Mouse (Mus musculus) naive thymus-derived CD4-positive, alpha-beta T cell, adult 5 months (primary cell): ENCODE measurements around the gene Vmn2r70. TPM values are rescaled to one million over a fixed set of nuclear protein-coding genes. Genes with fewer than 3 reads are reported as not detected.

Source experiments
- polyA plus RNA-seq: library from polyadenylated mRNA; unstranded; fragments of 100-300 nt; shearing (Covaris generic); gene quantifications from one replicate; pipeline ENCODE4 v1.2.1, GENCODE M21; 2017

Vmn2r70 gene
- polyA plus RNA-seq = 0.09 TPM

DNA sequence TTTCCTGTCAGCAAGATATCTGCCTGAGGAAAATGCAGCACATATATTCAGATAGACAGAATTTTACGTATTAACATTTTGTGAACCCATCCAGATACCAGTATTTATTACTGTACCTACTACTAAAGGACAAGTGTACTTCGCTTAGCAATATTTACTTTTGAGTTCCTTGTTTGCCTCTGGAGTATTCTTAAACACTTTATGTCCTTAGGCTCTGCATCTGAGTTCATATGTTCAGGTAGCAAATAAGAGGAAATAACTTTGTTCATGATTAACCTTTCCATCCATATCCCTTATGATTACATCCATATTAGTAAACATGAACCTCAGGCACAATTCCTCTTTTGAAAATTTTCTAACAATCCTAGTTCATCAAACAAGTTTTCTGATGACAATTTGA is at the start of gene Vmn2r70:
TSS of gene Vmn2r70 (minus strand) at position 101 of the 400 bp plus-strand sequence.

DNA sequence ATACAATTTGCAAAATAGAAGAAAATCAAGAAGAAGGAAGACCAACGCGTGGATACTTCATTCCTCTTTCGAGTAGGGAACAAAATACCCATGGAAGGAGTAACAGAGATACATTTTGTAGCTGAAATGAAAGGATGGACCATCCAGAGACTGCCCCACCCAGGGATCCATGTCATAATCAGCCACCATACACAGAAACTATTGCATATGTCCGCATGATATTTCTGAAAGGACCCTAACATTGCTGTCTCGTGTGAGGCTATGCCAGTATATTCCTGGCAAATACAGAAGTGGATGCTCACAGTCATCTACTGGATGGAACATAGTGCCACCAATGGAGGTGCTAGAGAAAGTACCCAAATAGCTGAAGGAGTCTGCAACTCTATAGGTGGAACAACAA is 6.2 kb downstream of the Vmn2r70 start, which contains the start of gene Vmn2r71:
TSS of gene Vmn2r71 (plus strand) at position 301 of the 400 bp plus-strand sequence.

Other genes with a start within 250 kb of the Vmn2r70 start
- gene Vmn2r69, start 153.3 kb downstream of the Vmn2r70 start, polyA plus RNA-seq = 0.04 TPM
- gene Vmn2r71, start 6.1 kb downstream of the Vmn2r70 start, polyA plus RNA-seq = not detected
- gene Vmn2r72, start 185.9 kb upstream of the Vmn2r70 start, polyA plus RNA-seq = not detected